Mouse (Mus musculus) neural tube, embryonic 14.5 days (tissue): ENCODE measurements around the gene Hoxd11. TPM values are rescaled to one million over a fixed set of nuclear protein-coding genes. Genes with fewer than 3 reads are reported as not detected.

Experiments
- ATAC-seq: fragments of 200-750 bp; cut with Nextera tagmentation; 2 replicates; pipeline ENCODE4 v1.8.0; 2017; ENCODE audit warnings: low read depth, mild to moderate bottlenecking, moderate TSS enrichment, moderate library complexity
- H3K27ac ChIP-seq: fragments of 300-500 bp; sonication (generic); 2 replicates; pipeline ENCODE4 v1.5.1; 2014; ENCODE audit warnings: low read depth, mild to moderate bottlenecking, control low read depth, low read length, moderate library complexity, mixed read lengths
- H3K27me3 ChIP-seq: fragments of 300-500 bp; sonication (generic); 2 replicates; pipeline ENCODE4 v1.6.1; 2014; ENCODE audit warnings: low read length; ENCODE audit not compliant: control insufficient read depth, insufficient read depth
- H3K36me3 ChIP-seq: fragments of 300-500 bp; sonication (generic); 2 replicates; pipeline ENCODE4 v1.6.1; 2014; ENCODE audit warnings: low read length, mixed read lengths; ENCODE audit not compliant: control insufficient read depth, insufficient read depth
- H3K4me1 ChIP-seq: fragments of 300-500 bp; sonication (generic); 2 replicates; pipeline ENCODE4 v1.6.1; 2014; ENCODE audit warnings: low read length; ENCODE audit not compliant: control insufficient read depth, insufficient read depth
- H3K4me2 ChIP-seq: fragments of 300-500 bp; sonication (generic); 2 replicates; pipeline ENCODE4 v1.6.1; 2014; ENCODE audit warnings: mild to moderate bottlenecking, low read depth, low read length, control low read depth
- H3K4me3 ChIP-seq: fragments of 300-500 bp; sonication (generic); 2 replicates; pipeline ENCODE4 v1.5.1; 2014; ENCODE audit warnings: low read depth, low read length, control low read depth, mixed read lengths
- H3K9ac ChIP-seq: fragments of 300-500 bp; sonication (generic); replicated peaks from 2 replicates; pipeline ENCODE4 v1.6.1; 2014; ENCODE audit warnings: low read depth, mild to moderate bottlenecking, control low read depth, low read length, mixed read lengths
- H3K9me3 ChIP-seq: fragments of 300-500 bp; sonication (generic); 2 replicates; pipeline ENCODE4 v1.6.1; 2016; ENCODE audit warnings: low read length; ENCODE audit not compliant: control insufficient read depth
- WGBS: fragments of 180-500 bp; shearing (Covaris S2); extraction: QIAGEN DNeasy Blood & Tissue Kit; methylation state at CpG from one replicate; pipeline ENCODE4 v1.1.7; 2014; 5-methylcytosine and 5-hydroxymethylcytosine counted together
- polyA plus RNA-seq: library from polyadenylated mRNA; unstranded; fragments of >200 nt; fragmentation: Nextera tagmentation; extraction: Ambion mirVana; gene quantifications from 2 replicates; pipeline ENCODE4 v1.2.1, GENCODE M21; 2014

Hoxd11 gene
- polyA plus RNA-seq, 1 experiment from 2014 or later = 0.09 TPM

DNA sequence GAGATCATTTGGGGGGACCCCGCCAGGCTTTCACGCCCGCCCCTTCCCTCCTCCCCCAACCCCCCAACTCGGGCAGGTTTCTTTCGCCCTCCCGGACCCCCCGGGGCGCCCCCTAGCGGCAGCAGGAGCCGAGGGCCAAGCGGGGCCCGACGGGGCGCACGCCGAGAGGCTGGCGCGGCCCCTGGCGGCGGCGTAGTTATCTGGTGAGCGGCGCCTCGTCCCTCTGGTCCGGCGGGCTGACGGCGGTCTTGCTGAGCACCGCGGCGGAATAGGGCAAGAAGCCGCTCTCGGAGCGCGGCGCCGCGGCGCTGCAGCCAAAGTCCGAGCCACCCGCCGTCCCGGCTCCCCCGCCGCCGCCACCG, 24.0 kb upstream of the Hoxd11 start:
- Histone ChIP-seq H3K4me2 (peak overlapping the region; percentile 47), H3K36me3 (no peaks in the 10 kb centered on the region), H3K9me3 (no peaks in the 10 kb centered on the region), H3K4me3 (peak overlapping the region; percentile 29), H3K27ac (no peak overlapping the region), H3K27me3 (peaks cover 32% of the 10 kb centered on the region), H3K9ac (0 out of 2 replicates have a peak overlapping the region, but pooled peaks have one; percentile 11), H3K4me1 (peaks cover 5% of the 10 kb centered on the region)
- WGBS = 0% methylated on average over 21 of the region's 47 CpGs
- no peak for ATAC-seq

DNA sequence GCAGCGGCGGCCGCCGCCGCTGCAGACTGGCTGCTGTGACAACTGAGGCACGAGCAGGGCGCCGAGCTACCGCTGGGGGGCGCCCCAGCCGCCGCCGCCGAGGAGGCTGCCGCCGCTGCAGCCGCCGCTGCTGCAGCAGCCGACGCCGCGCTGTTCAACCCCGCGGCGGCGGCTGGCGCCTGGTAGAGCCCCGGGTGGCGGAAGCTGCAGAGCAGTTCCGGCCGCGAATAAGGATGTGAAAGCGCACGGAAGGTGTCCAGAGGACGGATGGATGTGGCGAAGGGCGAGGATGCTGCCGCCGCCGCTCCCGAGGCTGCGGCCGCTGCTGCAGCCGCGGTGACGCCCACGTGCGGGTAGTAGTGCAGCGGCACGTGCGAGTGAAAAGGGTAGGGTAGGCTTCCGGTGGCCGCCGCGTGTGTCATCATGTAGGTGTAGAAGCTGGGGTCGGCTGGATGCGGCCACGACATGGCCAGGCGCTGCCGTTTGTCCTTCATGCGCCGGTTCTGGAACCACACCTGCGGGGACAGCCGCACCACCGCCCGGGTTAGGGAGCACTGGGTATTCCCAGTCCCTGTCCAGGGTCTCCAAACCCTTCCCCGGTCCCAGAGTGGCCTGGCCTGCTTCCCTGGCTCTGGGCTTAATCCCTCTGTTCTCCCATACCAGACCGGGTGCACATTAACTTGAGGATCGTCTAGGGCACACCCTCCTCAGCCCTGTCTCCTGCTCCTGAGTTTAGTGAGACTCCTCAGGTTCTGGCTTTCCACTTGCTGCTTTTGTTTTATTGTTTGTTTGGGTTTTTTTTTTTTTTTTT, 23.3 kb upstream of the Hoxd11 start:
- peaks cover 32% of the 10 kb centered on the region for H3K27me3 ChIP-seq
- peak; percentile 46; the same call in 1 of the 2 replicates for ATAC-seq
- no peaks in the 10 kb centered on the region for H3K9me3 ChIP-seq
- no peaks in the 10 kb centered on the region for H3K36me3 ChIP-seq
- H3K4me1 ChIP-seq = peaks cover 5% of the 10 kb centered on the region
- H3K4me3 ChIP-seq = peak overlapping the region; percentile 29
- H3K9ac ChIP-seq = 0 out of 2 replicates have a peak overlapping the region, but pooled peaks have one; percentile 11
- under 1% methylated on average over 69 of the region's 69 CpGs for WGBS
- H3K4me2 ChIP-seq = peak overlapping the region; percentile 47
- no peak overlapping the region for H3K27ac ChIP-seq

DNA sequence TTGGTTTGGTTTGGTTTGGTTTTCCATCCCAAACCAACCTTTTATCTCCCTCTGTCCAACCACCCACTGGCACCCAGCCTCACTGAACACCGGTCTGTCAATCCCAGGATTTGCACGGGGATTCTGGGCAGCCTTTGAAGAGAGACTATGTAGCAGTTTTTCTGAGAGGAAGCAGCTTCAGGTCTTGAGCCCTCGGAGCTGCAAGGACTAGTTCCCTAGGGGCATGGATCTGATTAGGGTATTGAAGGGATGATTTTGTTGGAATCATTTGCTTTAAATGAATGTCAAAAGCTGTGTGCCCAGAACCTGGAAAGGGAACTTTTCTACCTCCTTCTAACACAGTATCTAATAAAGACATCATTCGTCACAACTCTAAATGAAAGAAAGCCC, 22.7 kb upstream of the Hoxd11 start:
- H3K4me3 ChIP-seq = no peak overlapping the region
- H3K9ac ChIP-seq = no peak overlapping the region

DNA sequence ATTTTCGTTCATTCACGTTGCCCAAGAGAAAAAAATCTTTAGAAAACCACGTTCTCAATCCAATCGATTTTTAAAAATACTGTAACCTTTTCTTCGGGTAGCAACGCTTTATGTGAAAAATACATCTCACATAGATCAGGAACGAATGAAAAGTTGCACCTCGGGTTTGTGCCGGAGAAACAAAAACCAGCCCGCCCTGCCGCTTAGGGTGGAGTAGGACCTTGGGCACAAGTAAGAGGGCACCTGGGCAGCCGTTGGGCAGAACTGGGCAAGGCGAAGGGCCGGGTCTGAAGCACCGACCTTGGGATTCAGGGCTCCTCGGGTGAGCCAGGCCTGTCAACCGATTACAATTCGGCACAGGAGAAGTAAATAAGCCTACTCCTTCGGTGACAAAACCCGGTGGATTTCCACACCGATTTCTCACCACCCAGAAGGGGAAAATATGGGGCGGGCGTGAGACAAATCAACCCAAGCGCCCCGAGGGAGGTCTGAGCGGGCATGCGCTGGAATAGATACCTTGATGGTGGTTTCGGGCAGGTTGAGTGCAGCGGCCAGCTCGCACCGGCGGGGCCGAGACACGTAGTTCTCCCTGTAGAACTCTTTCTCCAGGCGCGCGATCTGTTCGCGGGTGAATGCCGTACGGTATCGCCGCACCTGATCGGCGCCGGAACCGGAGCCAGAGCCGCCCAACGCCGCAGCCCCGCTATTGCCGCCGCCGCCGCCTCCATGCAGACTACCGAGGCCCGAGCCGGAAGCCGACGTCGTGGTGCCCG, 21.9 kb upstream of the Hoxd11 start:
- no peak for ATAC-seq
- Histone ChIP-seq H3K27me3 (peaks cover 37% of the 10 kb centered on the region), H3K9me3 (no peaks in the 10 kb centered on the region), H3K4me3 (no peak overlapping the region), H3K4me2 (no peak overlapping the region), H3K4me1 (peaks cover 5% of the 10 kb centered on the region), H3K36me3 (no peaks in the 10 kb centered on the region), H3K9ac (no peak overlapping the region), H3K27ac (0 out of 2 replicates have a peak overlapping the region, but pooled peaks have one; percentile 22)
- 2% methylated on average over 62 of the region's 62 CpGs for WGBS

More for the DNA sequence above, 22.7 kb upstream of the Hoxd11 start:
- Histone ChIP-seq H3K36me3 (no peaks in the 10 kb centered on the region), H3K9me3 (no peaks in the 10 kb centered on the region), H3K27me3 (peaks cover 33% of the 10 kb centered on the region), H3K4me1 (peaks cover 5% of the 10 kb centered on the region), H3K27ac (no peak overlapping the region), H3K4me2 (no peak overlapping the region)
- no peak for ATAC-seq
- whole genome bisulfite sequencing = 3% methylated on average over 4 of the region's 4 CpGs

DNA sequence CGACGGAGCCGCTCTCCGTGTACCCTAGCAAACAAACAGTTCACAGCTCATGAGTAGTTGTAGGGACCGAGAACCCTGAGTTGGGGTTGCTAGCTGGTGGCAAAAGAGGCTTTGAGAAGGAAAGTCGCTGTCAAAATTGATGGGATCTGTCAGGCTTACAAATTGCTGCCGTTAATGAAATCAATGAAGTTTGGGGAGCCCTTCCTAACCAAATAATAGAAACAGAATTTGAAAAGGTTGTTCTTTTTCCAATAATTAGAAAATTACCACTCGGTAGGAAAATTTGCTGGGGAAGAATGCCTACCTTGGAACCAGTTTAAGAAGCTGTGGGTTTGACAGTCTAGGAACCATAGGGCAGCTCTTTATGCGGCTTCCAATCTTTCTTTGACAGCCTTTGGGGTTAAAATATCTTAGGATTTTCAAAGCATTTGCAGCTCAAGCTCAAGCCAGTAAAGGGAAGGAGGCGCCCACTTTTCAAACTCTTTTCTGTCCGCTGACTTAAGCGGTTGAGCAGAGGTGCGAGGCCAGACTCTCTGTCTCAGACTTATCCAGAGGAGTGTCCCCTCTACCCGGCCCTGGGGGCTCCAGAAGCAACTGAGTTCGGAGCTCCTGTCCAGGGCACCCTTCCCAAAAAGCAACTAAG, 21.2 kb upstream of the Hoxd11 start:
- ATAC-seq = no peak
- no peaks in the 10 kb centered on the region for H3K9me3 ChIP-seq
- peak overlapping the region; percentile 29; the same call in 1 of the 2 replicates for H3K27ac ChIP-seq
- H3K27me3 ChIP-seq = peaks cover 42% of the 10 kb centered on the region
- H3K9ac ChIP-seq = no peak overlapping the region; the same call in 1 of the 2 replicates
- H3K4me2 ChIP-seq = no peak overlapping the region
- WGBS = under 1% methylated on average over 15 of the region's 15 CpGs
- H3K4me1 ChIP-seq = peaks cover 5% of the 10 kb centered on the region
- no peaks in the 10 kb centered on the region for H3K36me3 ChIP-seq
- peak overlapping the region; percentile 2; the same call in 1 of the 2 replicates for H3K4me3 ChIP-seq

DNA sequence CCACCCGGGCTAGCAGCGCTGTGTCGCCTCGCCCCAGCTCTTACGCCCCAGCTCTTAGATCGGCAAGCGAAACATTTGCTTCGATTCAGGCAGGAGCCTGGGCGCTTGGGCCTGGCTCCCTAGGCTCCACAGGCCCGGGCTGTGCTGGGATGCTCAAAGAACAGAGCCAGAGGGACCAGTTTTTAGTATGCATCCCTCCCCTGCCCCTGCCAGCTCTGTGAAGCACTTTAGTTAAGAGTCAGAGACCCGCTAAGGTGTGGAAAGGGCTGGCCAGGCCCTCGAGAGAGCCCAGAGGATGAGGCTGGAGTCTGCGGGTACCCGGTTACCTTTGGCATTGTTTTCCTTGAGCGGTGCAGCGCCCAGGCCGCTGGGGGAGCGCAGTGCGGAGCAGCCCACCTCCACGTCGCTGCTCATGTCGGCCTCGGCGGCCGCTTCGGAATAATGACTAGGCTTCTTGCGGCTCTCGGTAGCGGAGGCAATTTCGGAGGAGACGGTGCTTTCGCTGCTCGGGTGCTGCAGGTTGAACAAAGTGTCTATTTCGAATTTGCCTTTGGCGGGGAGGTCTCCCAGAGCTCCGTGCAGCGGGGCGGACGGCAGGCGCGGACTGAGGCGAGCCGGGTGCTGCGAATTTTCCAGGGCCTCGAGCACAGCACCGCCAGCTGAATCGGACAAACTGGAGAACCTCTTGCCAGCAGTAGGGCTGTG, 20.5 kb upstream of the Hoxd11 start:
- WGBS = under 1% methylated on average over 47 of the region's 47 CpGs

DNA sequence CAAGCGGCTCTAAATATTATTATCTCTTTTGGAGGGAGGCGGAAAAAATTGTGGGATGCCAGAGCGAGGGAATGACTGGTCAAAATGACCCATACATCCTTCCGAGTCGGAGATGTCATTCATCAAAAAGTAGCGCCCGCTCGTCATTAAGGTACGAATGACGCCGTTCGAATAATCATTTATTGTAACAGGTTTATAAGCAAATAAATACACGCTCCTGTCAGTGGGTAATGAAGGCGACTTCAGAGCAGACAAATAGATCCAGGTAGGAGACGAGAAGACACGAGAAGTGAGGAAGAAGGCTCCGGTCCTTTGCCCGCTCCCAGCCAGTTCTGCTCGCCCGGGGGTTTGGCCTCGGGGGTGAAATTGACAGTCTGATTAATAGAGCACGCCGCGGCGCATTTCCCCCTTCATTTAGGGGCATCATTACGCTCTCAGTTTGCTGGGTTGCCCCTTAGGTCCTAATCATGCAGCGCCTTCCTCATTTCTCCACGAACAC, 19.8 kb upstream of the Hoxd11 start, which contains the start of gene Evx2:
Gene Evx2 (minus strand): TSS at position 51 of the 499 bp plus-strand sequence.
- H3K27ac ChIP-seq = peak within 1 kb of the TSS; percentile 29; the same call in 1 of the 2 replicates
- H3K4me3 ChIP-seq = peak within 1 kb of the TSS; percentile 2; the same call in 1 of the 2 replicates
- no peaks in the 10 kb centered on the region for H3K9me3 ChIP-seq
- no peaks in the 10 kb centered on the region for H3K36me3 ChIP-seq
- WGBS = under 1% methylated on average over 28 of the region's 28 CpGs
- H3K27me3 ChIP-seq = peaks cover 45% of the 10 kb centered on the region
- H3K4me1 ChIP-seq = peaks cover 5% of the 10 kb centered on the region
- no peak within 1 kb of the TSS; the same call in 1 of the 2 replicates for H3K9ac ChIP-seq
- ATAC-seq = no peak
- no peak within 1 kb of the TSS for H3K4me2 ChIP-seq

More for the DNA sequence above, 20.5 kb upstream of the Hoxd11 start:
- Histone ChIP-seq H3K27me3 (peaks cover 45% of the 10 kb centered on the region), H3K4me3 (peak overlapping the region; percentile 2; the same call in 1 of the 2 replicates), H3K9ac (no peak overlapping the region; the same call in 1 of the 2 replicates), H3K9me3 (no peaks in the 10 kb centered on the region), H3K4me2 (no peak overlapping the region), H3K27ac (peak overlapping the region; percentile 29; the same call in 1 of the 2 replicates), H3K4me1 (peaks cover 5% of the 10 kb centered on the region), H3K36me3 (no peaks in the 10 kb centered on the region)
- ATAC-seq = no peak
